Mouse (Mus musculus) liver, embryonic 14.5 days (tissue): ENCODE results near the gene Socs4.

ENCODE experiments used
- CTCF ChIP-seq: IDR thresholded peaks from 2 replicates; pipeline ENCODE4 v1.5.1; 2016; ENCODE audit warnings: antibody characterized with exemption, low read depth, control low read depth
- EP300 ChIP-seq: IDR thresholded peaks from 2 replicates; pipeline ENCODE4 v1.6.1; 2016; ENCODE audit warnings: antibody characterized with exemption, low read depth

DNA sequence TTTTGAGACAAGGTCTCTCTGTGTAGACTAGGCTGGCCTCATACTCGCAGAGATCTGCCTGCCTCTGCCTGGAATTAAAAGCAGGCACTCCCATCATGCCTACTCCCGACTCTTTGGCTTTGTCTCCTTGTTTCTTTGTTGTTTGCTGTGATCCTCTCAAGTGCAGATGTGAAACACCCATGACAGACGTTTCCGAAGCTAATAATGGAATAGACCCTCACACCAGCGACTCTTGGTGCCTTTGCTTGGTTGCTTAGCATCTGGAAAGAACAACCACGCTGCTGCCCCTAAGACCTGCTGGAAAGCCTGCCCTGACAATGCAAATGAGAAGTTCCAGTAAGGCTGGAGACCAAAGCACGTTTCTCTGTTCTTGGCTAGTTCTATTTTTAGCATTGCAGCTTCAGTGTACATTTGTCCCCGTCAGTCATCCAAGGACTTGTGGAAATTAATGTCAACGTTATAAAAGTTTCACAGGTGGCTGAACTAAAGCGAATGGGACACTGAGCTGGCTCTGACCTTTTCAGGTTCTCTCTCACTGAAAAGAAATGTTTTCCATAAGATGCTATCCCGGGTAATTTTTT lies 46.8 kb upstream of the Socs4 start:
- TF ChIP-seq CTCF = no peak
- no peak for TF ChIP-seq EP300
